Mouse (Mus musculus) heart, postnatal 0 days (tissue): ENCODE results near the gene Kdelc2. TPM values are rescaled to one million over a fixed set of nuclear protein-coding genes. Genes with fewer than 3 reads are reported as not detected.
A peak's percentile ranks its signal among the peaks of the same experiment; 100 is the strongest.

Experiments used
- ATAC-seq: fragments of 200-750 bp; cut with Nextera tagmentation; 2 replicates; pipeline ENCODE4 v1.8.0; 2017; ENCODE audit warnings: low read depth, moderate number of reproducible peaks, moderate library complexity; ENCODE audit not compliant: insufficient read depth
- DNase-seq: peaks from one replicate; pipeline ENCODE4 v3.0.0-alpha.2; 2016; ENCODE audit warnings: low spot score
- H3K27ac ChIP-seq: fragments of 300-500 bp; sonication (generic); 2 replicates; pipeline ENCODE4 v1.5.1; 2014; ENCODE audit warnings: low read depth, mild to moderate bottlenecking
- H3K27me3 ChIP-seq: fragments of 300-500 bp; sonication (generic); 2 replicates; pipeline ENCODE4 v1.6.1; 2014; ENCODE audit warnings: low read length, mixed read lengths; ENCODE audit not compliant: control insufficient read depth, insufficient read depth
- H3K36me3 ChIP-seq: fragments of 300-500 bp; sonication (generic); replicated peaks from 2 replicates; pipeline ENCODE4 v1.6.1; 2014; ENCODE audit warnings: low read length, mixed read lengths; ENCODE audit not compliant: control insufficient read depth, insufficient read depth
- H3K4me1 ChIP-seq: fragments of 300-500 bp; sonication (generic); 2 replicates; pipeline ENCODE4 v1.6.1; 2014; ENCODE audit warnings: antibody characterized with exemption; ENCODE audit not compliant: control insufficient read depth, insufficient read depth
- H3K4me2 ChIP-seq: fragments of 300-500 bp; sonication (generic); 2 replicates; pipeline ENCODE4 v1.6.1; 2014; ENCODE audit warnings: low read depth, mild to moderate bottlenecking, low read length, moderate library complexity
- H3K4me3 ChIP-seq: fragments of 300-500 bp; sonication (generic); 2 replicates; pipeline ENCODE4 v1.5.1; 2014; ENCODE audit warnings: low read depth, low read length
- H3K9ac ChIP-seq: fragments of 300-500 bp; sonication (generic); replicated peaks from 2 replicates; pipeline ENCODE4 v1.6.1; 2014; ENCODE audit warnings: low read depth, low read length, mixed read lengths
- H3K9me3 ChIP-seq: fragments of 300-500 bp; sonication (generic); replicated peaks from 2 replicates; pipeline ENCODE4 v1.6.1; 2016; ENCODE audit warnings: low read length; ENCODE audit not compliant: control insufficient read depth
- CTCF ChIP-seq: IDR thresholded peaks from 2 replicates; pipeline ENCODE4 v1.5.1; 2016; ENCODE audit warnings: antibody characterized with exemption, control low read depth, low read depth
- EP300 ChIP-seq: IDR thresholded peaks from 2 replicates; pipeline ENCODE4 v1.6.1; 2016; ENCODE audit warnings: antibody characterized with exemption, low read depth
- WGBS: fragments of 180-500 bp; shearing (Covaris S2); extraction: QIAGEN DNeasy Blood & Tissue Kit; methylation state at CpG from one replicate; pipeline ENCODE4 v1.1.7; 2014; 5-methylcytosine and 5-hydroxymethylcytosine counted together
- polyA plus RNA-seq: library from polyadenylated mRNA; unstranded; fragments of >200 nt; fragmentation: Nextera tagmentation; extraction: Ambion mirVana; gene quantifications from 2 replicates; pipeline ENCODE4 v1.2.1, GENCODE M21; 2015
- total RNA-seq: library from RNA; depleted of rRNA; stranded (reverse); fragments of >200 nt; gene quantifications from 2 replicates; pipeline ENCODE4 v1.2.3, GENCODE M21; 2014; ENCODE audit warnings: low replicate concordance

Gene Kdelc2
- total and polyA plus RNA-seq, 2 experiments from 2014 or later: 12.3 to 14.8 TPM

DNA sequence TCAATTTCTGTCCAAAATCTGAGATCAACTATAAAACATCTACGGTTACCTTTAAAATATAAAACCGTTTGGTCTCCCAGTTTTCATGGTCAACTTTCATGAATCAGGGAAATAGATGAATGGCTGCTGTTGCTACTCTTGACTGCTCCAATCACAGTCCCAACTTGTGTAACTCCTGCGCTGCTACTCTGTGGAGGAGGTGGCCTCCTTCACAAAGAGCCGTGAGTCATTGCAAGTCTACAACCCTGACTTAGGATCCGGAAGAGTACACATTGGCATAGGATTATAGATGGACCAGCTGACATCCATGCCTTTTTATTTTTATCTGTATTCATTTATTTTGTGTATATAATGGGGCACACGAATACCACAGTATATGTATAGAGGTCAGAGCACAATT is 31.9 kb upstream of the Kdelc2 start:
- no peak overlapping the region for H3K9ac ChIP-seq
- H3K27me3 ChIP-seq: no peaks in the 10 kb centered on the region
- H3K4me3 ChIP-seq: no peak overlapping the region
- peaks cover 10% of the 10 kb centered on the region; the same call in 1 of the 2 replicates for H3K9me3 ChIP-seq
- no peaks in the 10 kb centered on the region for H3K36me3 ChIP-seq
- H3K4me1 ChIP-seq: no peaks in the 10 kb centered on the region
- ATAC-seq: no peak
- TF ChIP-seq CTCF: no peak
- TF ChIP-seq EP300: no peak
- no peak for DNase-seq
- H3K27ac ChIP-seq: no peak overlapping the region
- 84% methylated on average over 6 of the region's 6 CpGs for WGBS
- H3K4me2 ChIP-seq: no peak overlapping the region

DNA sequence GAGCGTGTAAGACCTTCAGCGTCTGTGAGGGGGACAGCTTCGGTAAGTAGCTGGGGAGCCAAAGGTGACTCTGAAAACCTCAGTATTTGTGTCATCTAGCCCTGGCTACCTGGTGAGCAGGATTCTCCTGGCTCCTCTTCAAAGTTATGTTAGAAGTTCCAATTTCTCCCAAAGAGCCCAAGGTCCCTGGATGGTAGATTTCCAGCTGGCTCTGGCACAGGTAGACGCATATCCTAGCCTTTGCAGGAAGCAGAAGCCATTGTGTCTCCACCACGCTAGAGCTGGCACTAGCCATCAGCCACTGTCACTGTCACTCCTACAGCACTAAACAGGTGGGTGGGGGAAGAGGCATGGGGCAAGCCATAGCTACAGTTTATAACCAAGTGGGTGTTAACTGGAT is 30.7 kb upstream of the Kdelc2 start:
- no peak for TF ChIP-seq CTCF
- no peak for ATAC-seq
- no peak overlapping the region for H3K4me2 ChIP-seq

DNA sequence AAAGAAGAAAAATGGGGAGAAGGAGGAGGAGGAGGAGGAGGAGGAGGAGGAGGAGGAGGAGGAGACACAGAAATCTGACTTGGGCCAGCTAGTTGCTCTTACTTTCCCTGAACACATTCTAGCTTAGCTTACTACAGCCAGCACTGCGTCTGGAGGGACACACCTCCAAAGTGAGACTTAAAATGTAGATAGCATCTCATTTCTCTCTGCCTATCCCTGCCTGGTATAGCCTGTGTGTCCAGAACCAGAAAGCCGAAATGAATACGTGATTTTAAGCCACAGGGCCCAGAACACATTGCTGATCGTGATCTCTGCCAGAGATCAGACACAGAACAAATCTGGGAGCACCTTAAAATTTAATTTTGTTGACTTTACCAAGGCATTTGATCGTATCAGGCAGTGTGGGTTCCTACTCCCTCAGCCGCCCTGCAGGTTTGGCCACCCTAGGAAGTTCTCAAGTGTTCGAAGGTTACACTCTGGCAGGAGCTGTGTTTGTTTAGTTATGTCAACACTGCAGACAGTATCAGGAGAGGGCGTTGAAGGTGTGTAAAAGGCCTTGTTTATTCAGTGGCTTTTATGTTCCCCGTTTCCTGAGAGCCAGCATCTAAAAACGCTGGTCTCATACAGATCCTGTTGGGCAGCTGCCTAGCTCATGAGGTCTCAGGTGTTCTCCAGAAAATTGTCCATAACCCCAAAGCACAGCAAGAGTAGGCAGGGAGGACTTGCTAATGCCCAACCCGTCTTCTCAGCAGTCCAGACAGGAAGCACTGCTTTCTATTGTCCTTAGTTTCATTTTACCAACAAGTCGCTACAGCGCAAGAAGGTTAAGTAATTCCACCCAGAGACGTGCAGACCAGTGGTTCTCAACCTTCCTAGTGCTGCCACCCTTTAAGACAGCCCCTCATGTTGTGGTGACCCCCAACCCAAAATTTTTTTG is 27.3 kb upstream of the Kdelc2 start:
- ATAC-seq: no peak
- Histone ChIP-seq H3K9me3 (no peaks in the 10 kb centered on the region), H3K27me3 (no peaks in the 10 kb centered on the region), H3K4me1 (no peaks in the 10 kb centered on the region), H3K36me3 (no peaks in the 10 kb centered on the region), H3K27ac (no peak overlapping the region), H3K4me2 (peak overlapping the region; percentile 28; the same call in 1 of the 2 replicates), H3K4me3 (peak overlapping the region; percentile 5; the same call in 1 of the 2 replicates), H3K9ac (no peak overlapping the region)
- DNase-seq: peak; percentile 16
- TF ChIP-seq EP300 (no peak), CTCF (no peak)
- WGBS: 51% methylated on average over 14 of the region's 14 CpGs

More for the DNA sequence above, 30.7 kb upstream of the Kdelc2 start:
- no peak overlapping the region for H3K9ac ChIP-seq
- H3K9me3 ChIP-seq: peaks cover 10% of the 10 kb centered on the region; the same call in 1 of the 2 replicates
- DNase-seq: no peak
- H3K36me3 ChIP-seq: no peaks in the 10 kb centered on the region
- no peaks in the 10 kb centered on the region for H3K27me3 ChIP-seq
- no peak overlapping the region for H3K27ac ChIP-seq
- H3K4me3 ChIP-seq: no peak overlapping the region
- 83% methylated on average over 5 of the region's 5 CpGs for WGBS
- no peaks in the 10 kb centered on the region for H3K4me1 ChIP-seq

DNA sequence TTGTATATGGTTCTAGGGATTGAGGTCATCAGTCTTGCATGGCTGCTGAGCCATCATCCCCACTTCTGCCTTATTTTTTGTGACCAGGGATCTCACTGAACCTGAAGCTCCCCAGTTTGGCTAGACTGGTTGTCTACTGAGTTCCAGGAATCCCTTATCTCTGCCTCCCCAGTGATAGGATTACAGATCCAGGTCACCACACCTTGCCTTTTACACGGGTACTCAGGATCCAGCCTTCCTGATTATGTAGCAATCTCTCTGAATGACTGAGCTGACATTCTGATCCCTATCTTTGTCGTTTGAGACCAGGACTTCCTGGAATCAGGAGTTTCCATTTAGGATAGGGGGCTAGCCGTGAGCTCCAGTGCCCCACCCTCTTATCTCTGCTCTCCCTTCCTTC is 12.5 kb upstream of the Kdelc2 start:
- DNase-seq: no peak
- Histone ChIP-seq H3K4me3 (no peak overlapping the region), H3K9me3 (no peaks in the 10 kb centered on the region), H3K27ac (no peak overlapping the region), H3K9ac (no peak overlapping the region), H3K27me3 (no peaks in the 10 kb centered on the region), H3K36me3 (no peaks in the 10 kb centered on the region), H3K4me1 (no peaks in the 10 kb centered on the region), H3K4me2 (no peak overlapping the region)
- no peak for ATAC-seq
- WGBS: 28% methylated on average over 3 of the region's 3 CpGs
- TF ChIP-seq CTCF (no peak), EP300 (no peak)

DNA sequence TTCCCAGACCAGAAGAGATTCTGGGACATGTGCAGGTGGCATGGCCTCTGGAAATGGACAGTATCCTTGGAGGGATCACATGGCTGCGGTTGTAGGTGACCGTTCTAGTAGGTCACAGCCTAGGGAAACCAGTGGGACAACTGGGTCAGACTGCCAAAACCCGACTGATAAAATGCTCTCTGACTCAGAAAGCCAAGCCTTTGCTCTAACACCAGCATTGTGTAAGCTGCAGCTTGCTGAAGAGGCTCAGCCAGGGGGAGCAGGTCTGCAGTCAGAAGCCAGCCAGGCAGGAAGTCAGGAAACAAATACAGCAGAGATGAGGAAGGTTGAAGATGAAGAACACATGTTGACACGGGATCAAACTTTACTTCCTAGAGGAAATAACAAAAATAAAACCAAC is 7.9 kb upstream of the Kdelc2 start:
- Histone ChIP-seq H3K4me3 (no peak overlapping the region), H3K4me1 (no peaks in the 10 kb centered on the region), H3K27ac (peak overlapping the region; percentile 26; the same call in 1 of the 2 replicates), H3K36me3 (no peaks in the 10 kb centered on the region), H3K9me3 (no peaks in the 10 kb centered on the region), H3K4me2 (no peak overlapping the region), H3K9ac (no peak overlapping the region), H3K27me3 (no peaks in the 10 kb centered on the region)
- TF ChIP-seq CTCF: peak; percentile 37; the same call in 1 of the 2 replicates
- no peak for TF ChIP-seq EP300
- DNase-seq: peak; percentile 53
- ATAC-seq: peak; percentile 44
- WGBS: 31% methylated on average over 4 of the region's 4 CpGs
